Mouse (Mus musculus) embryonic facial prominence, embryonic 13.5 days (tissue): Measurements from ENCODE around the gene Hspbp1. TPM values are rescaled to one million over a fixed set of nuclear protein-coding genes. Genes with fewer than 3 reads are reported as not detected.

Source experiments
- ATAC-seq: fragments of 200-750 bp; cut with Nextera tagmentation; 2 replicates; pipeline ENCODE4 v1.8.0; 2017; ENCODE audit warnings: low read depth; ENCODE audit not compliant: insufficient number of reproducible peaks, insufficient read depth, low FRiP score, low TSS enrichment
- H3K27ac ChIP-seq: fragments of 300-500 bp; sonication (generic); 2 replicates; pipeline ENCODE4 v1.5.1; 2015; ENCODE audit warnings: moderate library complexity, mild to moderate bottlenecking, inconsistent platforms
- H3K27me3 ChIP-seq: fragments of 300-500 bp; sonication (generic); 2 replicates; pipeline ENCODE4 v1.6.1; 2015; ENCODE audit warnings: mild to moderate bottlenecking, inconsistent platforms
- H3K36me3 ChIP-seq: fragments of 300-500 bp; sonication (generic); 2 replicates; pipeline ENCODE4 v1.6.1; 2015; ENCODE audit warnings: mild to moderate bottlenecking, inconsistent platforms
- H3K4me1 ChIP-seq: fragments of 300-500 bp; sonication (generic); 2 replicates; pipeline ENCODE4 v1.6.1; 2015; ENCODE audit warnings: inconsistent platforms
- H3K4me2 ChIP-seq: fragments of 300-500 bp; sonication (generic); 2 replicates; pipeline ENCODE4 v1.6.1; 2015; ENCODE audit warnings: moderate library complexity, mild to moderate bottlenecking, inconsistent platforms
- H3K4me3 ChIP-seq: fragments of 300-500 bp; sonication (generic); 2 replicates; pipeline ENCODE4 v1.5.1; 2015; ENCODE audit warnings: mild to moderate bottlenecking, inconsistent platforms
- H3K9ac ChIP-seq: fragments of 300-500 bp; sonication (generic); 2 replicates; pipeline ENCODE4 v1.6.1; 2015; ENCODE audit warnings: mild to moderate bottlenecking, inconsistent platforms
- H3K9me3 ChIP-seq: fragments of 300-500 bp; sonication (generic); 2 replicates; pipeline ENCODE4 v1.6.1; 2016; ENCODE audit warnings: inconsistent platforms
- WGBS: fragments of 180-500 bp; shearing (Covaris S2); methylation state at CpG from one replicate; pipeline ENCODE4 v1.1.7; 2015; ENCODE audit warnings: mixed read lengths; 5-methylcytosine and 5-hydroxymethylcytosine counted together
- polyA plus RNA-seq: library from polyadenylated mRNA; unstranded; fragments of >200 nt; fragmentation: Nextera tagmentation; extraction: Ambion mirVana; gene quantifications from 2 replicates; pipeline ENCODE4 v1.2.1, GENCODE M21; 2015

Hspbp1 gene
- polyA plus RNA-seq, 1 experiment from 2014 or later, result 92.3 TPM

GRCm38 (mm10) chr7:4693004-4693403 lies 8.1 kb upstream of the Hspbp1 start:
- H3K36me3 ChIP-seq, result peaks cover 51% of the 10 kb centered on the region
- H3K4me3 ChIP-seq, result no peak overlapping the region
- peaks cover 9% of the 10 kb centered on the region for H3K4me1 ChIP-seq
- H3K9me3 ChIP-seq, result no peaks in the 10 kb centered on the region
- H3K9ac ChIP-seq, result no peak overlapping the region
- H3K4me2 ChIP-seq, result no peak overlapping the region
- no peaks in the 10 kb centered on the region for H3K27me3 ChIP-seq
- H3K27ac ChIP-seq, result no peak overlapping the region
- ATAC-seq, result no peak
- WGBS, result 89% methylated on average over 6 of the region's 6 CpGs

GRCm38 (mm10) chr7:4690951-4691653 lies 6.2 kb upstream of the Hspbp1 start:
- no peaks in the 10 kb centered on the region for H3K27me3 ChIP-seq
- H3K36me3 ChIP-seq, result peaks cover 34% of the 10 kb centered on the region
- WGBS, result 5% methylated on average over 34 of the region's 35 CpGs
- peak; percentile 54; the same call in 1 of the 2 replicates for ATAC-seq
- H3K9ac ChIP-seq, result peak overlapping the region; percentile 99
- H3K4me3 ChIP-seq, result peak overlapping the region; percentile 85
- peaks cover 9% of the 10 kb centered on the region for H3K4me1 ChIP-seq
- H3K27ac ChIP-seq, result peak overlapping the region; percentile 91
- no peaks in the 10 kb centered on the region for H3K9me3 ChIP-seq
- H3K4me2 ChIP-seq, result peak overlapping the region; percentile 76

- H3K36me3 ChIP-seq, result peaks cover 28% of the 10 kb centered on the region
- H3K27ac ChIP-seq, result peak within 1 kb of the TSS; percentile 91
- ATAC-seq, result peak; percentile 40; the same call in 1 of the 2 replicates
- H3K4me3 ChIP-seq, result peak within 1 kb of the TSS; percentile 85
- 7% methylated on average over 5 of the region's 18 CpGs for WGBS
- H3K4me1 ChIP-seq, result peaks cover 9% of the 10 kb centered on the region
- no peaks in the 10 kb centered on the region for H3K27me3 ChIP-seq
- H3K9me3 ChIP-seq, result no peaks in the 10 kb centered on the region
- peak within 1 kb of the TSS; percentile 76 for H3K4me2 ChIP-seq
- H3K9ac ChIP-seq, result peak within 1 kb of the TSS; percentile 99
These were observed 5.5 kb upstream of the Hspbp1 start, which contains the start of gene Brsk1 for GRCm38 (mm10) chr7:4690387-4690786. TSS of gene Brsk1 (plus strand) at chr7:4690604.

- no peak for ATAC-seq
These were observed 665 bp downstream of the Hspbp1 start for GRCm38 (mm10) chr7:4684203-4684602.

GRCm38 (mm10) chr7:4683307-4683706 lies 1.6 kb downstream of the Hspbp1 start:
- no peak overlapping the region for H3K4me2 ChIP-seq
- no peak for ATAC-seq
- H3K36me3 ChIP-seq, result peaks cover 22% of the 10 kb centered on the region
- H3K4me1 ChIP-seq, result peaks cover 7% of the 10 kb centered on the region
- WGBS, result 83% methylated on average over 5 of the region's 5 CpGs
- H3K27me3 ChIP-seq, result no peaks in the 10 kb centered on the region
- H3K9me3 ChIP-seq, result no peaks in the 10 kb centered on the region
- H3K9ac ChIP-seq, result no peak overlapping the region
- H3K27ac ChIP-seq, result no peak overlapping the region
- H3K4me3 ChIP-seq, result no peak overlapping the region

More at GRCm38 (mm10) chr7:4684203-4684602, 665 bp downstream of the Hspbp1 start:
- Histone ChIP-seq H3K4me1 (peaks cover 7% of the 10 kb centered on the region), H3K9ac (peak overlapping the region; percentile 74), H3K9me3 (no peaks in the 10 kb centered on the region), H3K4me3 (peak overlapping the region; percentile 79), H3K27me3 (no peaks in the 10 kb centered on the region), H3K27ac (peak overlapping the region; percentile 64; the same call in 1 of the 2 replicates), H3K4me2 (peak overlapping the region; percentile 97), H3K36me3 (peaks cover 18% of the 10 kb centered on the region)
- WGBS, result under 1% methylated on average over 13 of the region's 13 CpGs

- ATAC-seq, result no peak
- H3K27me3 ChIP-seq, result no peaks in the 10 kb centered on the region
- no peak overlapping the region for H3K27ac ChIP-seq
- H3K4me1 ChIP-seq, result no peaks in the 10 kb centered on the region
- WGBS, result 83% methylated on average over 7 of the region's 7 CpGs
- no peak overlapping the region for H3K9ac ChIP-seq
- no peak overlapping the region for H3K4me3 ChIP-seq
- peaks cover 71% of the 10 kb centered on the region for H3K36me3 ChIP-seq
- H3K9me3 ChIP-seq, result no peaks in the 10 kb centered on the region
- H3K4me2 ChIP-seq, result no peak overlapping the region
These were observed 9.7 kb downstream of the Hspbp1 start for GRCm38 (mm10) chr7:4675200-4675599.

GRCm38 (mm10) chr7:4674114-4674731 lies 10.6 kb downstream of the Hspbp1 start:
- no peak overlapping the region for H3K27ac ChIP-seq
- no peak overlapping the region for H3K9ac ChIP-seq
- WGBS, result 88% methylated on average over 12 of the region's 12 CpGs
- peaks cover 72% of the 10 kb centered on the region for H3K36me3 ChIP-seq
- H3K4me1 ChIP-seq, result no peaks in the 10 kb centered on the region
- ATAC-seq, result no peak
- H3K4me3 ChIP-seq, result no peak overlapping the region
- H3K4me2 ChIP-seq, result no peak overlapping the region
- no peaks in the 10 kb centered on the region for H3K9me3 ChIP-seq
- no peaks in the 10 kb centered on the region for H3K27me3 ChIP-seq

GRCm38 (mm10) chr7:4671956-4672355 lies 12.9 kb downstream of the Hspbp1 start:
- ATAC-seq, result no peak
- Histone ChIP-seq H3K9ac (0 out of 2 replicates have a peak overlapping the region, but pooled peaks have one; percentile 21), H3K36me3 (peaks cover 76% of the 10 kb centered on the region), H3K27ac (no peak overlapping the region), H3K4me1 (no peaks in the 10 kb centered on the region), H3K4me2 (no peak overlapping the region), H3K9me3 (no peaks in the 10 kb centered on the region), H3K27me3 (no peaks in the 10 kb centered on the region), H3K4me3 (no peak overlapping the region)
- WGBS, result 36% methylated on average over 4 of the region's 4 CpGs

GRCm38 (mm10) chr7:4670655-4671255 lies 14.1 kb downstream of the Hspbp1 start:
- H3K27me3 ChIP-seq, result no peaks in the 10 kb centered on the region
- no peak for ATAC-seq
- no peak overlapping the region for H3K27ac ChIP-seq
- H3K36me3 ChIP-seq, result peaks cover 78% of the 10 kb centered on the region
- H3K9me3 ChIP-seq, result no peaks in the 10 kb centered on the region
- no peak overlapping the region for H3K9ac ChIP-seq
- H3K4me1 ChIP-seq, result no peaks in the 10 kb centered on the region
- H3K4me2 ChIP-seq, result no peak overlapping the region
- H3K4me3 ChIP-seq, result no peak overlapping the region
- 90% methylated on average over 8 of the region's 8 CpGs for WGBS

- no peaks in the 10 kb centered on the region for H3K27me3 ChIP-seq
- H3K4me3 ChIP-seq, result no peak overlapping the region
- H3K9me3 ChIP-seq, result no peaks in the 10 kb centered on the region
- no peak overlapping the region for H3K27ac ChIP-seq
- H3K4me2 ChIP-seq, result no peak overlapping the region
- H3K4me1 ChIP-seq, result no peaks in the 10 kb centered on the region
- 93% methylated on average over 9 of the region's 9 CpGs for WGBS
- peaks cover 71% of the 10 kb centered on the region for H3K36me3 ChIP-seq
- no peak overlapping the region for H3K9ac ChIP-seq
- ATAC-seq, result no peak
These were observed 15.7 kb downstream of the Hspbp1 start for GRCm38 (mm10) chr7:4669156-4669555.

GRCm38 (mm10) chr7:4668506-4668905 lies 16.4 kb downstream of the Hspbp1 start:
- Histone ChIP-seq H3K27ac (no peak overlapping the region), H3K36me3 (peaks cover 72% of the 10 kb centered on the region), H3K4me3 (no peak overlapping the region), H3K9ac (no peak overlapping the region), H3K4me2 (no peak overlapping the region), H3K4me1 (no peaks in the 10 kb centered on the region), H3K27me3 (no peaks in the 10 kb centered on the region), H3K9me3 (no peaks in the 10 kb centered on the region)
- WGBS, result 95% methylated on average over 8 of the region's 8 CpGs
- no peak for ATAC-seq
